Mouse (Mus musculus) liver, postnatal 0 days (tissue): ENCODE results near the gene Gm11027.

Experiments
- CTCF ChIP-seq: sonication (generic); IDR thresholded peaks from 2 replicates; pipeline ENCODE4 v1.5.1; 2016; ENCODE audit warnings: antibody characterized with exemption, low read depth
- EP300 ChIP-seq: IDR thresholded peaks from 2 replicates; pipeline ENCODE4 v1.6.1; 2016; ENCODE audit warnings: antibody characterized with exemption, low read depth, mild to moderate bottlenecking

- TF ChIP-seq CTCF (no peak), EP300 (no peak)
These were observed 4.1 kb upstream of the Gm11027 start for GRCm38 (mm10) chr12:116271071-116271470.
